Mouse (Mus musculus) neural tube, embryonic 14.5 days (tissue): Measurements from ENCODE around the gene Eid3. TPM values are rescaled to one million over a fixed set of nuclear protein-coding genes. Genes with fewer than 3 reads are reported as not detected.

Experiments
- ATAC-seq: fragments of 200-750 bp; cut with Nextera tagmentation; 2 replicates; pipeline ENCODE4 v1.8.0; 2017; ENCODE audit warnings: low read depth, mild to moderate bottlenecking, moderate TSS enrichment, moderate library complexity
- H3K27ac ChIP-seq: fragments of 300-500 bp; sonication (generic); 2 replicates; pipeline ENCODE4 v1.5.1; 2014; ENCODE audit warnings: low read depth, mild to moderate bottlenecking, control low read depth, low read length, moderate library complexity, mixed read lengths
- H3K27me3 ChIP-seq: fragments of 300-500 bp; sonication (generic); 2 replicates; pipeline ENCODE4 v1.6.1; 2014; ENCODE audit warnings: low read length; ENCODE audit not compliant: control insufficient read depth, insufficient read depth
- H3K36me3 ChIP-seq: fragments of 300-500 bp; sonication (generic); 2 replicates; pipeline ENCODE4 v1.6.1; 2014; ENCODE audit warnings: low read length, mixed read lengths; ENCODE audit not compliant: control insufficient read depth, insufficient read depth
- H3K4me1 ChIP-seq: fragments of 300-500 bp; sonication (generic); 2 replicates; pipeline ENCODE4 v1.6.1; 2014; ENCODE audit warnings: low read length; ENCODE audit not compliant: control insufficient read depth, insufficient read depth
- H3K4me2 ChIP-seq: fragments of 300-500 bp; sonication (generic); 2 replicates; pipeline ENCODE4 v1.6.1; 2014; ENCODE audit warnings: mild to moderate bottlenecking, low read depth, low read length, control low read depth
- H3K4me3 ChIP-seq: fragments of 300-500 bp; sonication (generic); 2 replicates; pipeline ENCODE4 v1.5.1; 2014; ENCODE audit warnings: low read depth, low read length, control low read depth, mixed read lengths
- H3K9ac ChIP-seq: fragments of 300-500 bp; sonication (generic); replicated peaks from 2 replicates; pipeline ENCODE4 v1.6.1; 2014; ENCODE audit warnings: low read depth, mild to moderate bottlenecking, control low read depth, low read length, mixed read lengths
- H3K9me3 ChIP-seq: fragments of 300-500 bp; sonication (generic); 2 replicates; pipeline ENCODE4 v1.6.1; 2016; ENCODE audit warnings: low read length; ENCODE audit not compliant: control insufficient read depth
- WGBS: fragments of 180-500 bp; shearing (Covaris S2); extraction: QIAGEN DNeasy Blood & Tissue Kit; methylation state at CpG from one replicate; pipeline ENCODE4 v1.1.7; 2014; 5-methylcytosine and 5-hydroxymethylcytosine counted together
- polyA plus RNA-seq: library from polyadenylated mRNA; unstranded; fragments of >200 nt; fragmentation: Nextera tagmentation; extraction: Ambion mirVana; gene quantifications from 2 replicates; pipeline ENCODE4 v1.2.1, GENCODE M21; 2014

Eid3 gene
- polyA plus RNA-seq, 1 experiment from 2014 or later = 0.88 TPM

- no peak overlapping the region for H3K27ac ChIP-seq
- no peak overlapping the region for H3K4me3 ChIP-seq
- no peaks in the 10 kb centered on the region for H3K27me3 ChIP-seq
- H3K9ac ChIP-seq = no peak overlapping the region
- 94% methylated on average over 10 of the region's 10 CpGs for WGBS
- H3K4me2 ChIP-seq = no peak overlapping the region
- H3K36me3 ChIP-seq = peaks cover 46% of the 10 kb centered on the region
- H3K9me3 ChIP-seq = no peaks in the 10 kb centered on the region
- H3K4me1 ChIP-seq = no peaks in the 10 kb centered on the region
- no peak for ATAC-seq
Measured at GRCm38 (mm10) chr10:82875446-82875845, 9.0 kb downstream of the Eid3 start.

DNA sequence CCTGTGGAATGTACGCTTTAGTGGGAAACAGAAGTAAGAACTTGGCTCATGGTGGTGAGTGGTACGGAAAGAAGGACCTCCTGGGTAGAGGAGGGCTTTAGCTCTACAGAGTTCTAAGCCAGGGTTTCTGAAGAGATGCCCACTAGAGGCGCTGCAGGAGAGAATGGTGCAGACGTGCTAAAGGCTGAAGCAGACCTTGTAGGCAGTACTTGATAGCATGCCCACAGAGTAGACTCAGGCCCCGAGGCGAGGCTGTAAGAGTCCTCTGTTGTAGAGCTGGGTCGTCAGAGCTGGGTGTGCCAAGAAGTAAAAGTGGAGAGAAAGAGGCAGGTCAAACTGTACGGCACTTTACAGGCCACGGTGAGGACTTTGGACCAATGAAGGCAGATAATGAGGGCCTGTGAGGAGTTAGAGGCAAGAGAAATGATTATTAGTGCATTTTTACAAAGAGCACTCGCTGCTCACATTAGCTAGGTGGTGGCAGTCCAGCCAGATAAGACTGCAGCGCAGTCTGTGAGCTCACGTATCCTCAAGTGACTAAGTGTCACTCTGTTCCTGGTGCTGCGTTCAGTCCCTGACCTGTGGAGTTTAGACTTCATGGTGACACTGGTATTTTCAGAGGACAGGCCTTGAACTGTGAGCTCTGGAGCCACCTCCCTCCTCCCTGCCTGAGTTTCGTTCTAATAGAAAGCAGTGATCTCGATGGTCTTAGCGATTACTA is 9.8 kb downstream of the Eid3 start:
- no peak for ATAC-seq
- H3K4me1 ChIP-seq = no peaks in the 10 kb centered on the region
- H3K36me3 ChIP-seq = peaks cover 54% of the 10 kb centered on the region
- no peak overlapping the region for H3K4me3 ChIP-seq
- no peak overlapping the region for H3K4me2 ChIP-seq
- H3K27me3 ChIP-seq = no peaks in the 10 kb centered on the region
- no peaks in the 10 kb centered on the region for H3K9me3 ChIP-seq
- WGBS = 85% methylated on average over 16 of the region's 16 CpGs
- no peak overlapping the region for H3K27ac ChIP-seq
- H3K9ac ChIP-seq = no peak overlapping the region

- H3K36me3 ChIP-seq = peaks cover 55% of the 10 kb centered on the region
- H3K9ac ChIP-seq = no peak overlapping the region
- no peaks in the 10 kb centered on the region for H3K4me1 ChIP-seq
- no peak for ATAC-seq
- no peaks in the 10 kb centered on the region for H3K27me3 ChIP-seq
- no peak overlapping the region for H3K27ac ChIP-seq
- H3K9me3 ChIP-seq = no peaks in the 10 kb centered on the region
- no peak overlapping the region for H3K4me2 ChIP-seq
- WGBS = 94% methylated on average over 6 of the region's 6 CpGs
- H3K4me3 ChIP-seq = no peak overlapping the region
Measured at GRCm38 (mm10) chr10:82887354-82887753, 20.9 kb downstream of the Eid3 start.

GRCm38 (mm10) chr10:82888576-82888975 is 22.1 kb downstream of the Eid3 start:
- ATAC-seq = no peak
- 86% methylated on average over 8 of the region's 8 CpGs for WGBS
- Histone ChIP-seq H3K4me1 (no peaks in the 10 kb centered on the region), H3K9ac (no peak overlapping the region), H3K36me3 (peaks cover 50% of the 10 kb centered on the region), H3K27ac (no peak overlapping the region), H3K9me3 (no peaks in the 10 kb centered on the region), H3K4me2 (no peak overlapping the region), H3K4me3 (no peak overlapping the region), H3K27me3 (no peaks in the 10 kb centered on the region)

DNA sequence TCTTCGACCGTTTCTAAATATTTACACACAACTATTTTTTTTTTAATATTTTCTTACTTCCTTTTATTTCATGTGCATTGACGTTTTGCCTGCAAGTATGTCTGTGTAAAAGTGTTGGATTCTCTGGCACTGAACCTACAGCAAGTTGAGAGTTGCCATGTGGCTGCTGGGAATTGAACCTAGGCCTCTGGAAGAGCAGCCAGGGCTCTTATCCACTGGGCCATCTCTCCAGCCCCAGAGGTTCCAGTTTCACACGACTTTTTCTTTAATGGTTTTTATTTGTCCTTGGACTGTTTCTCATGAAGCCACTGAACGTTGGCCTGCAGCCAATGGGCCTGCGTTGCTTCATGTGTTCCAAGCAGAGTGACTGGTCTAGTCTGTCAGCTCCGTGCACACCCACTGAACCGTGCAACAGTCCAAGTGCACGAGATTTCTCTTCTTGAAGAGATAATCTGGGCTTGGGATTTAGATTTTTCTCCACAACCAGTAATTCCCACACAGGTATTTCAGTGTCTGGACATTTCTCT is 23.1 kb downstream of the Eid3 start:
- Histone ChIP-seq H3K36me3 (peaks cover 50% of the 10 kb centered on the region), H3K4me1 (no peaks in the 10 kb centered on the region), H3K27me3 (no peaks in the 10 kb centered on the region), H3K4me3 (no peak overlapping the region), H3K9me3 (no peaks in the 10 kb centered on the region), H3K4me2 (no peak overlapping the region), H3K9ac (no peak overlapping the region), H3K27ac (no peak overlapping the region)
- ATAC-seq = no peak
- WGBS = 73% methylated on average over 9 of the region's 9 CpGs

DNA sequence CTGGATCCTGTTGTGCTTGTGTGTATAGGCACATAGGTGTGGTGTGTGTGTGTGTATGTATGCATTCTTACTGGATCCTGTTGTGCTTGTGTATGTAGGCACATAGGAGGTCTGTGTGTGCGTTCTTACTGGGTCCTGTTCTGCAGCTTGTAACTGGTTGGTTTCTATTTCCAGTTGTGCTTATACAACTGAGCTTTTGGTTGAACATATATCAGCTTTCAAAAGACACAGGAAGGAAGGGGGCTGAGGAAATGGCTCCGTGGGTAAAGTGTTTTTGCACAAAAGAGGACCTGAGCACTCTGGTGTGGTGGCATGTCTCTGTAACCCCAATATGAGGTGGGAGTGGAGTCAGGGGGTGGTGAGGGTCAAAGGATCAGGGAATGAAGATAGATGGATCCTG is 24.5 kb downstream of the Eid3 start:
- H3K36me3 ChIP-seq = peaks cover 48% of the 10 kb centered on the region
- H3K4me1 ChIP-seq = no peaks in the 10 kb centered on the region
- H3K4me2 ChIP-seq = no peak overlapping the region
- no peaks in the 10 kb centered on the region for H3K27me3 ChIP-seq
- H3K4me3 ChIP-seq = no peak overlapping the region
- H3K9ac ChIP-seq = no peak overlapping the region
- ATAC-seq = no peak
- 82% methylated on average over 2 of the region's 2 CpGs for WGBS
- no peaks in the 10 kb centered on the region for H3K9me3 ChIP-seq
- no peak overlapping the region for H3K27ac ChIP-seq

GRCm38 (mm10) chr10:82891427-82891826 is 25.0 kb downstream of the Eid3 start:
- no peaks in the 10 kb centered on the region for H3K27me3 ChIP-seq
- H3K4me1 ChIP-seq = no peaks in the 10 kb centered on the region
- no peak overlapping the region for H3K27ac ChIP-seq
- no peak overlapping the region for H3K4me2 ChIP-seq
- peaks cover 48% of the 10 kb centered on the region for H3K36me3 ChIP-seq
- H3K9ac ChIP-seq = no peak overlapping the region
- WGBS = 84% methylated on average over 7 of the region's 7 CpGs
- H3K9me3 ChIP-seq = no peaks in the 10 kb centered on the region
- no peak overlapping the region for H3K4me3 ChIP-seq
- no peak for ATAC-seq

- no peaks in the 10 kb centered on the region for H3K27me3 ChIP-seq
- ATAC-seq = no peak
- no peak overlapping the region for H3K4me3 ChIP-seq
- H3K9ac ChIP-seq = 0 out of 2 replicates have a peak overlapping the region, but pooled peaks have one; percentile 11
- WGBS = 89% methylated on average over 9 of the region's 9 CpGs
- no peaks in the 10 kb centered on the region for H3K4me1 ChIP-seq
- no peaks in the 10 kb centered on the region for H3K9me3 ChIP-seq
- peaks cover 46% of the 10 kb centered on the region for H3K36me3 ChIP-seq
- H3K27ac ChIP-seq = no peak overlapping the region
- no peak overlapping the region for H3K4me2 ChIP-seq
Measured at GRCm38 (mm10) chr10:82892442-82893055, 26.1 kb downstream of the Eid3 start.

DNA sequence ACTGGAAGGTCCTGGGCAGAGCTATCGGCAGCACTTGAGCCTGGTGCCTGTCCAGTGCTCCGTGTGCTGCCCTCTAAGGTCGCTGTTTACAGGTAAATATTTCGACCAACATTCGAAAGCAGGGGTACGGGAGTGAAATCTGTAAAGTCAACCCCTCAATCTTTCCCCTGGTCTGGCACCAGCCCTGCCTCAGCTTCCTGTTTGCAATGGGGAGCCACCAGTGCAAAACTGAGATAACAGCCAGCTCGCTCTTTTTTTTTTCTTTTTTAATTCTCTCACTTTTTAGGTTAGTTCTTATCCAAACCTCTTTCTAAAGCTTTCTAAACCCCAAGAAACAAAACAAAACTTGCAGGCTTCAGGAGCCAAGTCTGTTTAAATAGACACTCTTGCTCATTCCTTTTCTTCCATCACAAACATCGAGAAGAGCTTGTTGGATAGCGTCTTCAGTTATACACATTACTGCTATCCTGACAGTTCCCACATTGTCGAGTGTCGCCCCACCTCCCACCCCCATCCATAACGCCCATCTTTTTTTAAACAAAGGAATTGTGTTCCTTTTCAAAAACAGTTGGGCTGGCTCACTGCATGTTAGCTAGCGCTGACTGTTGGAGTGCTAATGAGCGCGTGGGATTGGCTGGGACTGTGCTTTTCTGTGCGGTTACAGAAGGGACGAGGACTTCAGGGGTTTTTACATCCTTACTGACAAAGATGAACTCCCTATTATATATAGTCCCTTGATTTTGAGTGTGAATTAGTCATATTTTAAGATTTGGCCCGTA is 27.6 kb downstream of the Eid3 start:
- Histone ChIP-seq H3K27me3 (no peaks in the 10 kb centered on the region), H3K9me3 (no peaks in the 10 kb centered on the region), H3K4me3 (no peak overlapping the region), H3K27ac (no peak overlapping the region), H3K4me1 (no peaks in the 10 kb centered on the region), H3K4me2 (no peak overlapping the region), H3K9ac (no peak overlapping the region), H3K36me3 (peaks cover 49% of the 10 kb centered on the region)
- no peak for ATAC-seq
- 71% methylated on average over 18 of the region's 18 CpGs for WGBS
